Mouse (Mus musculus) layer of hippocampus, adult 2 months (tissue): ENCODE data around the gene Rbm25. TPM values are rescaled to one million over a fixed set of nuclear protein-coding genes. Genes with fewer than 3 reads are reported as not detected.

Experiments used
- DNase-seq, 2 experiments: peaks; one replicate each; pipeline ENCODE4 v3.0.0; 2022; ENCODE audit warnings: low spot score in 2 of 2
- H3K27ac ChIP-seq: fragments of 200-600 bp; 2 replicates; pipeline ENCODE4 v1.8.1; 2022
- H3K4me3 ChIP-seq: fragments of 200-600 bp; 2 replicates; pipeline ENCODE4 v1.8.1; 2022; ENCODE audit warnings: mild to moderate bottlenecking
- CTCF ChIP-seq: fragments of 200-600 bp; conservative IDR thresholded peaks from 2 replicates; pipeline ENCODE4 v1.8.1; 2022; ENCODE audit warnings: antibody characterized with exemption, mild to moderate bottlenecking, moderate library complexity
- total RNA-seq, 2 experiments: library from RNA; stranded (reverse); gene quantifications; 2 replicates each; pipeline ENCODE4 v1.2.3; 2021

Rbm25 gene
- total RNA-seq, 2 experiments from 2014 or later: 130 to 143 TPM

- Histone ChIP-seq H3K27ac (peak within 1 kb of the TSS; percentile 95), H3K4me3 (peak within 1 kb of the TSS; percentile 85)
- peak; percentile 93 to 94 for DNase-seq
- 0 out of 2 replicates have a peak, but pooled peaks have one; percentile 28 for TF ChIP-seq CTCF
Observed at GRCm38 (mm10) chr12:83687934-83688315, 56.9 kb downstream of the Rbm25 start, which contains the start of gene Psen1. TSS of gene Psen1 (plus strand) at chr12:83688152.

GRCm38 (mm10) chr12:83688316-83689086, 57.5 kb downstream of the Rbm25 start:
- peak in 1 of 2 experiments; percentile 46 for DNase-seq
- H3K4me3 ChIP-seq: peak overlapping the region; percentile 85
- H3K27ac ChIP-seq: peak overlapping the region; percentile 95
- TF ChIP-seq CTCF: no peak

- H3K27ac ChIP-seq: peak overlapping the region; percentile 95
- no peak for TF ChIP-seq CTCF
- DNase-seq: no peak
- H3K4me3 ChIP-seq: peak overlapping the region; percentile 85
Observed at GRCm38 (mm10) chr12:83689087-83689432, 58.0 kb downstream of the Rbm25 start.

- no peak for TF ChIP-seq CTCF
- peak overlapping the region; percentile 1; the same call in 1 of the 2 replicates for H3K27ac ChIP-seq
- H3K4me3 ChIP-seq: no peak overlapping the region
- DNase-seq: no peak
Observed at GRCm38 (mm10) chr12:83694011-83694410, 63.0 kb downstream of the Rbm25 start.

- DNase-seq: no peak
- TF ChIP-seq CTCF: no peak
- Histone ChIP-seq H3K27ac (peak overlapping the region; percentile 1; the same call in 1 of the 2 replicates), H3K4me3 (no peak overlapping the region)
Observed at GRCm38 (mm10) chr12:83694669-83695068, 63.6 kb downstream of the Rbm25 start.

GRCm38 (mm10) chr12:83698637-83699036, 67.6 kb downstream of the Rbm25 start:
- Histone ChIP-seq H3K4me3 (no peak overlapping the region), H3K27ac (no peak overlapping the region)
- no peak for DNase-seq
- TF ChIP-seq CTCF: no peak

- no peak overlapping the region for H3K4me3 ChIP-seq
- H3K27ac ChIP-seq: no peak overlapping the region
- no peak for TF ChIP-seq CTCF
- no peak for DNase-seq
Observed at GRCm38 (mm10) chr12:83701608-83702007, 70.6 kb downstream of the Rbm25 start.

- TF ChIP-seq CTCF: no peak
- H3K4me3 ChIP-seq: no peak overlapping the region
Observed at GRCm38 (mm10) chr12:83702796-83703195, 71.8 kb downstream of the Rbm25 start.

GRCm38 (mm10) chr12:83706951-83707350, 75.9 kb downstream of the Rbm25 start:
- Histone ChIP-seq H3K4me3 (no peak overlapping the region), H3K27ac (no peak overlapping the region)
- no peak for TF ChIP-seq CTCF
- no peak for DNase-seq

More at GRCm38 (mm10) chr12:83702796-83703195, 71.8 kb downstream of the Rbm25 start:
- DNase-seq: no peak
- no peak overlapping the region; the same call in 1 of the 2 replicates for H3K27ac ChIP-seq

- no peak for DNase-seq
- Histone ChIP-seq H3K4me3 (no peak overlapping the region), H3K27ac (no peak overlapping the region)
- no peak for TF ChIP-seq CTCF
Observed at GRCm38 (mm10) chr12:83708160-83709092, 77.4 kb downstream of the Rbm25 start.

GRCm38 (mm10) chr12:83709934-83710333, 78.9 kb downstream of the Rbm25 start:
- no peak for DNase-seq
- no peak for TF ChIP-seq CTCF
- no peak overlapping the region for H3K4me3 ChIP-seq
- no peak overlapping the region for H3K27ac ChIP-seq

GRCm38 (mm10) chr12:83713749-83714148, 82.7 kb downstream of the Rbm25 start:
- H3K4me3 ChIP-seq: no peak overlapping the region
- peak; percentile 64 to 68 for DNase-seq
- peak overlapping the region; percentile 46; the same call in 1 of the 2 replicates for H3K27ac ChIP-seq
- peak; percentile 91 for TF ChIP-seq CTCF
